Mouse (Mus musculus) midbrain, embryonic 14.5 days (tissue): ENCODE measurements around the gene Mcts1. TPM values are rescaled to one million over a fixed set of nuclear protein-coding genes. Genes with fewer than 3 reads are reported as not detected.
A peak's percentile ranks its signal among the peaks of the same experiment; 100 is the strongest.

Experiments
- ATAC-seq: fragments of 200-750 bp; cut with Nextera tagmentation; 2 replicates; pipeline ENCODE4 v1.8.0; 2017; ENCODE audit warnings: moderate number of reproducible peaks, moderate library complexity; ENCODE audit not compliant: low FRiP score, low TSS enrichment
- DNase-seq: peaks from one replicate; pipeline ENCODE4 v3.0.0-alpha.2; 2015
- H3K27ac ChIP-seq: fragments of 300-500 bp; sonication (generic); replicated peaks from 2 replicates; pipeline ENCODE4 v1.5.1; 2014; ENCODE audit warnings: mild to moderate bottlenecking, low read depth, low read length, moderate library complexity
- H3K27me3 ChIP-seq: fragments of 300-500 bp; sonication (generic); 2 replicates; pipeline ENCODE4 v1.6.1; 2014; ENCODE audit warnings: low read length, control low read depth, mixed read lengths; ENCODE audit not compliant: control insufficient read depth, insufficient read depth
- H3K36me3 ChIP-seq: fragments of 300-500 bp; sonication (generic); 2 replicates; pipeline ENCODE4 v1.6.1; 2014; ENCODE audit warnings: low read length, control low read depth; ENCODE audit not compliant: control insufficient read depth, insufficient read depth
- H3K4me1 ChIP-seq: fragments of 300-500 bp; sonication (generic); 2 replicates; pipeline ENCODE4 v1.6.1; 2014; ENCODE audit warnings: mild to moderate bottlenecking, antibody characterized with exemption, low read length, control low read depth; ENCODE audit not compliant: control insufficient read depth, insufficient read depth
- H3K4me2 ChIP-seq: fragments of 300-500 bp; sonication (generic); 2 replicates; pipeline ENCODE4 v1.6.1; 2014; ENCODE audit warnings: mild to moderate bottlenecking, low read length, moderate library complexity
- H3K4me3 ChIP-seq: fragments of 300-500 bp; sonication (generic); replicated peaks from 2 replicates; pipeline ENCODE4 v1.5.1; 2014; ENCODE audit warnings: low read depth, low read length
- H3K9ac ChIP-seq: fragments of 300-500 bp; sonication (generic); replicated peaks from 2 replicates; pipeline ENCODE4 v1.6.1; 2014; ENCODE audit warnings: mild to moderate bottlenecking, low read length, moderate library complexity
- H3K9me3 ChIP-seq: fragments of 300-500 bp; sonication (generic); 2 replicates; pipeline ENCODE4 v1.6.1; 2016; ENCODE audit warnings: low read length, control low read depth, mixed read lengths; ENCODE audit not compliant: control insufficient read depth
- WGBS: fragments of 180-500 bp; shearing (Covaris S2); extraction: QIAGEN DNeasy Blood & Tissue Kit; methylation state at CpG from one replicate; pipeline ENCODE4 v1.1.7; 2014; 5-methylcytosine and 5-hydroxymethylcytosine counted together
- polyA plus RNA-seq: library from polyadenylated mRNA; unstranded; fragments of >200 nt; fragmentation: Nextera tagmentation; extraction: Ambion mirVana; gene quantifications from 2 replicates; pipeline ENCODE4 v1.2.1, GENCODE M21; 2014

Gene Mcts1
- polyA plus RNA-seq, 1 experiment from 2014 or later: 167 TPM

DNA sequence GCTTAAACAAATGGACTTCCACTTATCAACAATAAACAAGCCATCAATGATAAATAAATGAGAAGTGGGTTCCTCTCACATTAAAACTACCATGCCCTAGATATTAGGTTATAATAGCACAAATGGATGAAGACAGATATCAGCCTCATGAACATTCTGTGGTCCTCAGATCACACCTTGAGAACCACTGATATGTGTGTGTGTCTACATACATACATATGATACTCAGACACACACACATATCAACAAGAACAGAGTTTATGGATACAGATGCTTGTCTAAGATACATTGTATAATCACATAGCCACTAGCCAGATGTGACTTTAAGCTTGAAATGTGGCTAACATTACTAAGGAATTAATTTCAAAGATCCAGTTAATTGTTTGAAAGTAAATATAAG lies 17.1 kb upstream of the Mcts1 start:
- no peak overlapping the region for H3K27ac ChIP-seq
- DNase-seq: no peak

GRCm38 (mm10) chrX:38589827-38590226 lies 10.6 kb upstream of the Mcts1 start:
- Histone ChIP-seq H3K9me3 (no peaks in the 10 kb centered on the region), H3K4me2 (no peak overlapping the region), H3K9ac (no peak overlapping the region), H3K4me3 (no peak overlapping the region), H3K27ac (no peak overlapping the region), H3K27me3 (no peaks in the 10 kb centered on the region), H3K36me3 (no peaks in the 10 kb centered on the region), H3K4me1 (no peaks in the 10 kb centered on the region)
- ATAC-seq (no peak), DNase-seq (no peak)
- 60% methylated on average over 4 of the region's 4 CpGs for WGBS

More for the DNA sequence above, 17.1 kb upstream of the Mcts1 start:
- no peak overlapping the region for H3K4me2 ChIP-seq
- no peaks in the 10 kb centered on the region for H3K36me3 ChIP-seq
- H3K27me3 ChIP-seq: no peaks in the 10 kb centered on the region
- ATAC-seq: no peak
- no peak overlapping the region for H3K9ac ChIP-seq
- H3K9me3 ChIP-seq: no peaks in the 10 kb centered on the region
- H3K4me3 ChIP-seq: no peak overlapping the region
- no peaks in the 10 kb centered on the region for H3K4me1 ChIP-seq

DNA sequence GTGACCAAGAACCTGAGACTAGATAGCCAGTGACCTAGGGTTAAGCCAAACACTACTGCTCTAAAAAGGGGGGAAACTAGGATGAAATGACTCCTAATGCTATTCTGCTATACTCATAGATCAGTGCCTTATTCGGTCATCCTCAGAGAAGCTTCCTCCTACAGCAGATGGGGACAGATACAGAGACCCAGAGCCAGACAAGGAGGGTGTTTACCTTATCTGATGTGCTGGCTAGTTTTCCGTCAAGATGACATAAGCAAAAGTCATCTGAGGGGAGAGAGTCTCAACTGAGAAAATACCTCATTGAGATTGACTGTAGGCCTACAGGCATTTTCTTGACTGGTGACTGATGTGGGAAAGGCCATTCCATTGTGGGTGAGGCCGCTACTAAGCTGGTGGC lies 8.6 kb upstream of the Mcts1 start:
- Histone ChIP-seq H3K27ac (no peak overlapping the region), H3K9ac (no peak overlapping the region), H3K36me3 (no peaks in the 10 kb centered on the region), H3K27me3 (no peaks in the 10 kb centered on the region), H3K4me2 (no peak overlapping the region), H3K4me1 (no peaks in the 10 kb centered on the region), H3K9me3 (no peaks in the 10 kb centered on the region), H3K4me3 (no peak overlapping the region)
- ATAC-seq: no peak
- no peak for DNase-seq
- 95% methylated on average over 3 of the region's 3 CpGs for WGBS

GRCm38 (mm10) chrX:38593180-38593889 lies 7.0 kb upstream of the Mcts1 start:
- Histone ChIP-seq H3K36me3 (no peaks in the 10 kb centered on the region), H3K27ac (no peak overlapping the region), H3K9ac (no peak overlapping the region), H3K9me3 (no peaks in the 10 kb centered on the region), H3K27me3 (no peaks in the 10 kb centered on the region), H3K4me1 (no peaks in the 10 kb centered on the region), H3K4me2 (no peak overlapping the region), H3K4me3 (no peak overlapping the region)
- ATAC-seq (no peak), DNase-seq (peak; percentile 12)
- WGBS: 60% methylated on average over 5 of the region's 5 CpGs

GRCm38 (mm10) chrX:38600995-38601369 lies 604 bp downstream of the Mcts1 start:
- 18% methylated on average over 3 of the region's 3 CpGs for WGBS

DNA sequence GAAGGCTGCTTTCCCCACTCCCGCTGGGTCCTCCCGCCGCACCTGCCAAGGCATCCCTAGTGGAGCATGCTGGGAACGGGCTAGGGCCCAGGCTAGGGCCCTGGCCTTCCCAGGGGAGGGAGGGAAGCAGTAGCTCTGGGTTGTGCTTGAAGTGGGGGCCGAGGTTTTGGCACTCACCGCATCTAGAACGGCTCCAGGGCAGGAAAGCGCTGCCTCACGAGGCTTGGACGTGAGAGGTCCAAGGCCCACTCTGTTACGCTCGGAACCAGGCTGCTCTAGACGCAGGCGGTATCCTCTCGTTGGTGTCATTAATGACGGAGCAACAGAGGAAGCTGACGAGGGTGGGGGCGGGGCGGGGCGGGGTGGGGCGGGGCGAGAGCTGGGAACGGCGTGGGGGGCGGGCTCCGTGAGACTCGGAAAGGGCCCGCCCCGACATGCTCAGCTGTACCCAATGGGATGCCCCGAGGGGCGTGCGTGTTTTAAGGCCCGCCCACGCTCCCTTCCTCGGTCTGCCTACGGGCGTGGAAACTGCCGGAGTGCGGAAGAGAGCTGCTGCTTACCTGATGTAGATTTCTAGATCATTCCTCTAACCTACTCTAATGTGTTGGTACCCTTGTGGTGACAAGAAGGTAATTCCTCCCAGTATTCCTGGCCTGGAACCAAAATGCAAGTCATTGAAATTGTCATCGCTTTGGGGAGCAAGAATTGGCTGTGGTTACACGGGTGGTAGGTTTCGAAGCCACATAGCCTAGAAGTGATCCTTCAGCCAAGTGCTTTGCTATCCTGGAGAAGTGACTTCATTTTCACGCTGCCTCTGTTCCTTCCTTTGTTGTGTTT lies 34.6 kb downstream of the Mcts1 start, which contains the start of gene C1galt1c1:
Gene C1galt1c1, minus strand, starts transcription at position 287 of the 837 bp plus-strand sequence.
- ATAC-seq: peak; percentile 99

More at GRCm38 (mm10) chrX:38600995-38601369, 604 bp downstream of the Mcts1 start:
- H3K27ac ChIP-seq: peak overlapping the region; percentile 82
- H3K4me2 ChIP-seq: peak overlapping the region; percentile 59
- peaks cover 2% of the 10 kb centered on the region; the same call in 1 of the 2 replicates for H3K36me3 ChIP-seq
- ATAC-seq (peak; percentile 64), DNase-seq (peak; percentile 56)
- H3K9me3 ChIP-seq: no peaks in the 10 kb centered on the region
- peak overlapping the region; percentile 62 for H3K9ac ChIP-seq
- no peaks in the 10 kb centered on the region for H3K27me3 ChIP-seq
- H3K4me1 ChIP-seq: no peaks in the 10 kb centered on the region
- H3K4me3 ChIP-seq: peak overlapping the region; percentile 47

GRCm38 (mm10) chrX:38635638-38635931 lies 35.2 kb downstream of the Mcts1 start:
- peak overlapping the region; percentile 44 for H3K4me3 ChIP-seq
- H3K27me3 ChIP-seq: no peaks in the 10 kb centered on the region
- no peaks in the 10 kb centered on the region for H3K4me1 ChIP-seq
- H3K9me3 ChIP-seq: no peaks in the 10 kb centered on the region
- H3K27ac ChIP-seq: peak overlapping the region; percentile 55; the same call in 1 of the 2 replicates
- DNase-seq: no peak
- peak; percentile 0; the same call in 1 of the 2 replicates for ATAC-seq
- H3K9ac ChIP-seq: no peak overlapping the region
- no peaks in the 10 kb centered on the region for H3K36me3 ChIP-seq
- H3K4me2 ChIP-seq: peak overlapping the region; percentile 50

More for the DNA sequence above, 34.6 kb downstream of the Mcts1 start, which contains the start of gene C1galt1c1:
- Histone ChIP-seq H3K4me3 (peak within 1 kb of the TSS; percentile 44), H3K27ac (peak within 1 kb of the TSS; percentile 90), H3K4me2 (peak within 1 kb of the TSS; percentile 50), H3K36me3 (no peaks in the 10 kb centered on the region), H3K9me3 (no peaks in the 10 kb centered on the region), H3K4me1 (no peaks in the 10 kb centered on the region), H3K9ac (peak within 1 kb of the TSS; percentile 68), H3K27me3 (no peaks in the 10 kb centered on the region)
- WGBS: 32% methylated on average over 33 of the region's 43 CpGs
- peak; percentile 94 for DNase-seq

DNA sequence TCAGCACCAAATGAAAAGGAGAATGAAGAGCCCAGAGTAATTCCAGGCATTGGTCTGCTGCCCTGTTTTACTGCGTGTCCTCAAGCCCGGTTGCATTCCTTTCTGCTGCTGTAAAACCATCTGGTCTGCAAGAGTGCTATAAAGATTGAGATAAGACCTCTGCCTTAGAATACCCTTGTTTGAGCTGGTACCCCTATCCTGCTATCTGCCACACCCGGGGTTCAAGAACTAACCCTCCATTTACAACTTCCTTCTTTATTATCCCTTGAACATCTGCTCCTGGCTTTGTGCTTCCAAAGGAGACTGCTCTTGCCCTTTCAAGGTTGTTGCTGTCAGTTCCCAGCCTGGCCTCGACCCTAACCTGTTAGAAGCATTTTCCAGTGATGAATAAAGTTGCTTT lies 41.1 kb downstream of the Mcts1 start:
- no peaks in the 10 kb centered on the region for H3K9me3 ChIP-seq
- H3K9ac ChIP-seq: no peak overlapping the region
- H3K27me3 ChIP-seq: no peaks in the 10 kb centered on the region
- no peak overlapping the region for H3K4me3 ChIP-seq
- ATAC-seq (no peak), DNase-seq (no peak)
- no peaks in the 10 kb centered on the region for H3K36me3 ChIP-seq
- H3K4me2 ChIP-seq: no peak overlapping the region
- 75% methylated on average over 4 of the region's 4 CpGs for WGBS
- no peak overlapping the region for H3K27ac ChIP-seq
- H3K4me1 ChIP-seq: no peaks in the 10 kb centered on the region
